Mouse (Mus musculus) heart, adult 2 months (tissue): Measurements from ENCODE around the gene Hrg.

Source experiments
- CTCF ChIP-seq: fragments of 200-600 bp; IDR thresholded peaks from 2 replicates; pipeline ENCODE4 v1.8.1; 2022; ENCODE audit warnings: antibody characterized with exemption, mild to moderate bottlenecking, moderate library complexity
- POLR2A ChIP-seq: fragments of 200-500 bp; IDR thresholded peaks from 2 replicates; pipeline ENCODE4 v1.6.1; 2011; ENCODE audit warnings: mild to moderate bottlenecking, low read depth, low read length, control low read depth; ENCODE audit not compliant: insufficient read depth

DNA sequence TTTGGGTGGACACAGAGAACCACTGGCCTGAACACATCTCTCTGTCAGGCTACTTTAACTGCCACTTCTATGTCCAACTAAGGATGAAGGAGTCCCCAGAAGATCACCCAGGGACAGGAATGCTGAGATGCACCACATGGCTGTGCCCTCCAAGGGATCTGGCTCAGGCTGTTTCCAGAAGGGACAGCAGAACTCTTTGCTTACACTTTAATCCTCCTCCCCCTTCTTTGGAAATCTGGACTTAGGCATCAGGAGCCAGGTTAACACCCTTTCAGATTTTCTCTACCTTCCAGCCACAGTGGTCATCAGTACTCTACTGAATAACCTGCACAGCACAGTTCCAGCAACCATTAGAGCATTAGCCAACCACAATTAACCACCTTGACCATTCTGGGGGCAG, 12.4 kb downstream of the Hrg start:
- TF ChIP-seq CTCF: no peak
- no peak for TF ChIP-seq POLR2A
